Mouse (Mus musculus): ENCODE measurements around the gene Abhd14a. TPM values are rescaled to one million over a fixed set of nuclear protein-coding genes. Genes with fewer than 3 reads are reported as not detected.

Abhd14a gene
- polyA plus RNA-seq, 1 experiment, result 197 TPM

- H3K4me3 ChIP-seq (ENCODE audit: control insufficient read depth, low read depth, low read length), result no peak overlapping the region
- no peak overlapping the region for H3K27ac ChIP-seq (ENCODE audit: control insufficient read depth, insufficient read depth, low read depth, low read length)
- TF ChIP-seq CTCF (IDR thresholded peaks at IDR 0.05; ENCODE audit: control insufficient read depth, insufficient read depth, insufficient replicate concordance, low read depth, low read length), result no peak
- TF ChIP-seq POLR2A (IDR thresholded peaks at IDR 0.05; ENCODE audit: control insufficient read depth, low read depth, low read length), result no peak
Measured at GRCm38 (mm10) chr9:106421033-106421864, 26.2 kb downstream of the Abhd14a start.

DNA sequence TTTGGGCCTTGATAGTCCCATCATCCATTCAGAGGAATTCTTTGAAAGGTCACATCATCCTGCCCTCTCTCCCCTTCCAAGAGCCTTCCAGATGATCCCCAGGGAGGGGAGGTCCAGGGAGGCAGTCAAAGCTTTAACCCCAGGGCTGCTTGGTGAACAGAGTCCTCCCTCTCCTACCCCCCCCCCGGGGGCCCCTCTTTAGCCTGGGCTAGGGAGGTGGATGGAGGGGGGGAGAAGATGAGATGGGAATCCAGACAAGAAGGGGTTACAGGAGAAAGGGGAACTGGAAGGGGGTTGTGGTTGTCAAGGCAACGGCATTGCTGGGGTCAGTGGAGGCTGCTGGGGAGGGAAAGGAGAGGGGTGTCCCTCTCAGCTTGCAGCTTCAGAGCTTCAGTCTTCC lies 26.9 kb downstream of the Abhd14a start:
- Histone ChIP-seq H3K4me1 (ENCODE audit: control insufficient read depth, insufficient read depth, low read length) (peaks cover 11% of the 10 kb centered on the region), H3K27ac (ENCODE audit: control insufficient read depth, insufficient read depth, low read depth, low read length) (no peak overlapping the region)
- TF ChIP-seq POLR2A (IDR thresholded peaks at IDR 0.05; ENCODE audit: control insufficient read depth, low read depth, low read length) (no peak), CTCF (IDR thresholded peaks at IDR 0.05; ENCODE audit: control insufficient read depth, insufficient read depth, insufficient replicate concordance, low read depth, low read length) (no peak)

More at GRCm38 (mm10) chr9:106421033-106421864, 26.2 kb downstream of the Abhd14a start:
- H3K4me1 ChIP-seq (ENCODE audit: control insufficient read depth, insufficient read depth, low read length), result peaks cover 11% of the 10 kb centered on the region
- H3K27me3 ChIP-seq (ENCODE audit: control insufficient read depth, insufficient read depth, low read length), result no peaks in the 10 kb centered on the region
- H3K36me3 ChIP-seq (ENCODE audit: control insufficient read depth, insufficient read depth, low read length), result no peaks in the 10 kb centered on the region

GRCm38 (mm10) chr9:106417841-106418625 lies 29.4 kb downstream of the Abhd14a start:
- H3K4me3 ChIP-seq (ENCODE audit: control insufficient read depth, low read depth, low read length), result peak overlapping the region; percentile 12; the same call in 1 of the 2 replicates
- H3K4me1 ChIP-seq (ENCODE audit: control insufficient read depth, insufficient read depth, low read length), result peaks cover 11% of the 10 kb centered on the region
- TF ChIP-seq POLR2A (IDR thresholded peaks at IDR 0.05; ENCODE audit: control insufficient read depth, low read depth, low read length) (no peak), CTCF (IDR thresholded peaks at IDR 0.05; ENCODE audit: control insufficient read depth, insufficient read depth, insufficient replicate concordance, low read depth, low read length) (no peak)
- H3K27ac ChIP-seq (ENCODE audit: control insufficient read depth, insufficient read depth, low read depth, low read length), result no peak overlapping the region
- no peaks in the 10 kb centered on the region for H3K27me3 ChIP-seq (ENCODE audit: control insufficient read depth, insufficient read depth, low read length)
- H3K36me3 ChIP-seq (ENCODE audit: control insufficient read depth, insufficient read depth, low read length), result no peaks in the 10 kb centered on the region

More for the DNA sequence above, 26.9 kb downstream of the Abhd14a start:
- Histone ChIP-seq H3K36me3 (ENCODE audit: control insufficient read depth, insufficient read depth, low read length) (no peaks in the 10 kb centered on the region), H3K27me3 (ENCODE audit: control insufficient read depth, insufficient read depth, low read length) (no peaks in the 10 kb centered on the region), H3K4me3 (ENCODE audit: control insufficient read depth, low read depth, low read length) (no peak overlapping the region)

DNA sequence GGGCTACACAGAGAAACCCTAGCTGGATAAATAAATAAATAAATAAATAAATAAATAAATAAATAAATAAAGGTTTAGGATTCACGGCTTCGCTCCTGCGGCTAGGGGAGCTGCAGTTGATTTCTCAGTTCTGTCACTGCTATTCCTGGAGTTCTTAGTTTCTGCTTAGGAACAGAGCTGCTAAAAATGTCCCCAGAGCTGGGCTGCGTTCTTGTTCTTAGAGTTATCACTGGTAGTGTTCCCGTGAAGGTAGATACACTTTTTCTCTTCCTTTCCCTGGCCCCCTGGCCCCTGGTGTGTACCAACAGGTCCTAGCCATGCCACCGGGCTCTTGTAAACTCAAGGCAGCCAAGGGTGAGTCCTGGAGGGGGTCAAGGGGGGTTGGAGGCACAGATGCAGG lies 30.7 kb downstream of the Abhd14a start:
- TF ChIP-seq POLR2A (IDR thresholded peaks at IDR 0.05; ENCODE audit: control insufficient read depth, low read depth, low read length) (no peak), CTCF (IDR thresholded peaks at IDR 0.05; ENCODE audit: control insufficient read depth, insufficient read depth, insufficient replicate concordance, low read depth, low read length) (no peak)
- Histone ChIP-seq H3K27me3 (ENCODE audit: control insufficient read depth, insufficient read depth, low read length) (no peaks in the 10 kb centered on the region), H3K4me1 (ENCODE audit: control insufficient read depth, insufficient read depth, low read length) (peaks cover 11% of the 10 kb centered on the region), H3K27ac (ENCODE audit: control insufficient read depth, insufficient read depth, low read depth, low read length) (no peak overlapping the region), H3K4me3 (ENCODE audit: control insufficient read depth, low read depth, low read length) (peak overlapping the region; percentile 19), H3K36me3 (ENCODE audit: control insufficient read depth, insufficient read depth, low read length) (no peaks in the 10 kb centered on the region)

GRCm38 (mm10) chr9:106413606-106414005 lies 33.9 kb downstream of the Abhd14a start:
- no peak overlapping the region for H3K27ac ChIP-seq (ENCODE audit: control insufficient read depth, insufficient read depth, low read depth, low read length)
- no peaks in the 10 kb centered on the region for H3K36me3 ChIP-seq (ENCODE audit: control insufficient read depth, insufficient read depth, low read length)
- H3K4me1 ChIP-seq (ENCODE audit: control insufficient read depth, insufficient read depth, low read length), result peaks cover 11% of the 10 kb centered on the region
- H3K27me3 ChIP-seq (ENCODE audit: control insufficient read depth, insufficient read depth, low read length), result no peaks in the 10 kb centered on the region
- H3K4me3 ChIP-seq (ENCODE audit: control insufficient read depth, low read depth, low read length), result peak overlapping the region; percentile 77
- no peak for TF ChIP-seq POLR2A (IDR thresholded peaks at IDR 0.05; ENCODE audit: control insufficient read depth, low read depth, low read length)
- no peak for TF ChIP-seq CTCF (IDR thresholded peaks at IDR 0.05; ENCODE audit: control insufficient read depth, insufficient read depth, insufficient replicate concordance, low read depth, low read length)

- Histone ChIP-seq H3K4me3 (ENCODE audit: control insufficient read depth, low read depth, low read length) (peak overlapping the region; percentile 38; the same call in 1 of the 2 replicates), H3K27ac (ENCODE audit: control insufficient read depth, insufficient read depth, low read depth, low read length) (no peak overlapping the region), H3K27me3 (ENCODE audit: control insufficient read depth, insufficient read depth, low read length) (no peaks in the 10 kb centered on the region), H3K36me3 (ENCODE audit: control insufficient read depth, insufficient read depth, low read length) (no peaks in the 10 kb centered on the region), H3K4me1 (ENCODE audit: control insufficient read depth, insufficient read depth, low read length) (peaks cover 5% of the 10 kb centered on the region)
- TF ChIP-seq POLR2A (IDR thresholded peaks at IDR 0.05; ENCODE audit: control insufficient read depth, low read depth, low read length), result no peak
- no peak for TF ChIP-seq CTCF (IDR thresholded peaks at IDR 0.05; ENCODE audit: control insufficient read depth, insufficient read depth, insufficient replicate concordance, low read depth, low read length)
Measured at GRCm38 (mm10) chr9:106412210-106412609, 35.3 kb downstream of the Abhd14a start.

GRCm38 (mm10) chr9:106411729-106412128 lies 35.7 kb downstream of the Abhd14a start:
- Histone ChIP-seq H3K27ac (ENCODE audit: control insufficient read depth, insufficient read depth, low read depth, low read length) (no peak overlapping the region), H3K4me3 (ENCODE audit: control insufficient read depth, low read depth, low read length) (no peak overlapping the region), H3K36me3 (ENCODE audit: control insufficient read depth, insufficient read depth, low read length) (no peaks in the 10 kb centered on the region), H3K27me3 (ENCODE audit: control insufficient read depth, insufficient read depth, low read length) (no peaks in the 10 kb centered on the region), H3K4me1 (ENCODE audit: control insufficient read depth, insufficient read depth, low read length) (peaks cover 3% of the 10 kb centered on the region)
- TF ChIP-seq CTCF (IDR thresholded peaks at IDR 0.05; ENCODE audit: control insufficient read depth, insufficient read depth, insufficient replicate concordance, low read depth, low read length) (no peak), POLR2A (IDR thresholded peaks at IDR 0.05; ENCODE audit: control insufficient read depth, low read depth, low read length) (no peak)

Measured in testis, adult 2 months (tissue).